Mouse (Mus musculus) brain, embryonic 14.5 days (tissue): ENCODE measurements around the gene Ythdf2.

Source experiments
- CTCF ChIP-seq: fragments of 200-500 bp; IDR thresholded peaks from 2 replicates; pipeline ENCODE4 v1.5.1; 2012; ENCODE audit warnings: inconsistent platforms, mild to moderate bottlenecking, moderate library complexity, borderline replicate concordance; ENCODE audit not compliant: insufficient read depth, insufficient read length; ENCODE audit errors: extremely low read depth
- POLR2A ChIP-seq: fragments of 200-500 bp; IDR thresholded peaks from 2 replicates; pipeline ENCODE4 v1.6.1; 2012; ENCODE audit warnings: mild to moderate bottlenecking, inconsistent platforms, borderline replicate concordance; ENCODE audit not compliant: poor library complexity, insufficient read depth, insufficient read length, severe bottlenecking; ENCODE audit errors: extremely low read depth

DNA sequence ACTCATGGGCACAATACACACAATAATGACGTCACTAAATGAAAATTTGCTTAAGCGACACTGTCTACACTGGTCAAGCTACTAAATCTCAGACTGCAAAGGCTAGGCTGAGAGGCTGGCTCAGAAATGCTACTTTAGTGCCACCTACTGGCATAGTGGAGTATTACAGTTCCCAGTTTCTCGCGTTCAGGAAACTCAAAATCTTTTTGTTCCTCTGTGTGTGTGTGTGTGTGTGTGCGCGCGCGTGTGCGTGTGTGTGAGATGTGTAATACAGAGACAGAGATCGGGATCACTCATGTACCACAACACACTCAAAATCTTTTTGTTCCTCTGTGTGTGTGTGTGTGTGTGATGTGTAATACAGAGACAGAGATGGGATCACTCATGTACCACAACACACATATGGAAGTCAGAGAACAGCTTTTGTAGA is 33.5 kb downstream of the Ythdf2 start:
- TF ChIP-seq CTCF: peak; percentile 77; the same call in 1 of the 2 replicates
- TF ChIP-seq POLR2A: no peak
